Mouse (Mus musculus) erythroblast, adult 5-6 weeks (primary cell): ENCODE data around the gene Mcu. TPM values are rescaled to one million over a fixed set of nuclear protein-coding genes. Genes with fewer than 3 reads are reported as not detected.
A peak's percentile ranks its signal among the peaks of the same experiment; 100 is the strongest.

Experiments
- ATAC-seq: replicated peaks from 2 replicates; pipeline ENCODE4 v1.8.0; 2016; ENCODE audit warnings: moderate number of reproducible peaks, mild to moderate bottlenecking, moderate TSS enrichment, inconsistent platforms; ENCODE audit not compliant: poor library complexity, low FRiP score, severe bottlenecking
- total RNA-seq, 2 experiments: library from RNA; stranded (forward) in 1 of 2; stranded (reverse) in 1 of 2; fragments of 150-400 nt in 1 of 2; fragments of 200-764, 138-1000 nt in 1 of 2; gene quantifications; 2 replicates each; pipeline versions ENCODE4 v1.2.3 to v1.2.4; 2015 to 2017; ENCODE audit warnings: low replicate concordance in 2 of 2

Mcu gene
- total RNA-seq, 2 experiments from 2014 or later, result 10.0 to 16.2 TPM

DNA sequence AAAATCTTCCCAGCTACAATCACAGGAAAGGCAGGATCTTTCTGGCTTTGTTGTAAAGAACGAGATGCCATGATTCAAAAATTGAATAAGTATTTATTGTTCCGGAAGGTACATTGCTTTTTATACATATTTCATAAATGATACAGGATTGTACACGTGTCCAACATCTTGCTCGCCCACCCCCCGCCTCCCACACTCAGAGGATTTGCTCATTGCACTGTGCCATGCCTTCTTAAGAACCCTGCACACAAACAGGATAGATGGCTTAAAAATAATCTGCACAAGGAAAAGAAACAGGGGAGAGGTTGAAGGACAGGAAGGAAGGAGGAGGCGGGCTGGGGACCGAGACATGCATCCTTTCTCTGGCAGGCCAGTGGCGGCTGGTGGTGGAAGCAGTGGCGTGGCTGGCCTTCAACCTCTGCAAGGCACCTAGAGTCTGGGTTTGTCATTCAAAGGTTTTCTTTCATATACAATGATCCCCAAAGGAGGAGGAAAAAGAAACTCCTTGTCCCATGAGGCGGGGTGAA, 169.5 kb downstream of the Mcu start:
- ATAC-seq, result no peak

DNA sequence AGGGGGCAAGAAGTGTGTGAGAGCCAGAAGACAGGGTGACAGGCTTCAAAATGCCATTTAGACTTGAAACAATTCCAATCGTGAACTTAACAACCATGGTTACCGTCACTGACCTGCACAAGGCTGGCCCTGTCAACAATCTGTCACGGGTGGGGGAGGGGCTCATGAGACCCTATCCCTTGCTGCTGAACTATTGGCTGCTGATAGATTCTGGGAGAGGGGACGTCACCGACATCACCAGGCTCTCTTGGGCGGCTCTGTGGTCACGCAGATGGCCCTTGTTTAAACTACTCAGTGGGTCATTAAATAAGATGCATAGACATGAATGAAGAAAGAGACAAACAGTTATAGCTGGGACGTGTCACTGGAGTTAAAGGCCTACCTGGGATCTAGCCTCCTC, 171.9 kb downstream of the Mcu start:
- ATAC-seq, result no peak

- ATAC-seq, result no peak
Observed at GRCm38 (mm10) chr10:59444106-59444505, 172.4 kb downstream of the Mcu start.

DNA sequence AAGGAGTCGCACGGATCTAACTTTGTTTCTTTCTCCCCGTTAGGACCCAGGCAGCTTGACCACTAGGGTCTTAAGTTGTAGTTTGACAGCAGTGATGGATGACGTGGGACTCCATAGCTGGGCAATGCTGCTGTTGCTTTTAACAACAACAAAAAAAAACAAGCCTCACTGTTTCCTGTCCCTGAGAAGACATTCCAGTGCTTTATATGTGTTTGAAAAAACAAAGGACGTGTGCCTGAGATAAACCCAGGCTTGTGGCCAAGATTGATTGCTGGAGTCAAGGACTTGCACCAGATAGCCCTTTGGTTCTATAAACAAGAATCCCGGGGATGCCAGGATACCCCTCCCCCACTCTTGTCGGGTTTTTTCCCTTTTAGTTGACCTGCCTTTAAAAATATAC, 173.3 kb downstream of the Mcu start:
- ATAC-seq, result no peak

DNA sequence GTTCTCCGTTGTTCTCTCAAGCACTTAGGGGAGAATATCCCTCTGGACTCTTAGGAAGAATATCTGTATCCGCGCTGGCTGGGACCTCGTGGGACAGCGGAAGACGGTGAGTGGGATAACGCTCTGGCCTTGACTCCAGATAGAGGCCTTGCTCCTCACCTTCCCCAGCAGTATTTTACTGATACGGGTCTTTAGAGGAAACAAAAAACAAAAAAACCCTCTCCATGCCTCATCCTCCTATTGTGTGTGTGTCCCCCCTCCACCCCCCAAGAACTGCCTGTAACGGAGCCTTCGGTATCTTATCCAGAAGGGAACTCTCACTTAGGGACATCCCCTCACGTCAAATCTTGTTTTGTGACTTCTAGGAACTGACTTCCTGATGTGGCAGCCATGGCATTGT, 174.8 kb downstream of the Mcu start, which contains the start of gene Oit3:
Oit3 (minus strand) TSS at position 44 of the 400 bp plus-strand sequence.
- no peak for ATAC-seq

DNA sequence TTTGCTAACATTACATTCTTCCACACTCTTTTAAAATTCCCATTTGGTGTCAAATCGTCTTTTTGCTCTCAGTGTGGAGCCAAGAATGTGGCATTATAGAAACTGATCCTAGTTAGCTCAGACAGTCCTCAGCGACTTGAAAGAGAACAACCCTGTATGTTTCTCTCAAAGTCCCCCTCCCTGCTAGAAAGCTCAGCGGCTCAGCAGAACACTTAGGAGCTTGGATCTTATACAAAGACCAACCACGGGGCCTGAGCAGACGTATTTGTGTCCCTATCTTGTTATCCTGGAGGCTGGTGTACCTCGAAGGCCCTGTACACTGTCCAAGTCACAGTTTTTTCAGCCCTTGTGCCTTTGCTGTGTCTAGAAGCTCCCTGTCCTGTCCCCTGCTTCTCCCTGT, 176.3 kb downstream of the Mcu start:
- ATAC-seq, result no peak

- no peak for ATAC-seq
Observed at GRCm38 (mm10) chr10:59439508-59439931, 177.0 kb downstream of the Mcu start.

GRCm38 (mm10) chr10:59438651-59439050, 177.8 kb downstream of the Mcu start:
- no peak for ATAC-seq

GRCm38 (mm10) chr10:59435746-59436145, 180.7 kb downstream of the Mcu start:
- no peak for ATAC-seq

DNA sequence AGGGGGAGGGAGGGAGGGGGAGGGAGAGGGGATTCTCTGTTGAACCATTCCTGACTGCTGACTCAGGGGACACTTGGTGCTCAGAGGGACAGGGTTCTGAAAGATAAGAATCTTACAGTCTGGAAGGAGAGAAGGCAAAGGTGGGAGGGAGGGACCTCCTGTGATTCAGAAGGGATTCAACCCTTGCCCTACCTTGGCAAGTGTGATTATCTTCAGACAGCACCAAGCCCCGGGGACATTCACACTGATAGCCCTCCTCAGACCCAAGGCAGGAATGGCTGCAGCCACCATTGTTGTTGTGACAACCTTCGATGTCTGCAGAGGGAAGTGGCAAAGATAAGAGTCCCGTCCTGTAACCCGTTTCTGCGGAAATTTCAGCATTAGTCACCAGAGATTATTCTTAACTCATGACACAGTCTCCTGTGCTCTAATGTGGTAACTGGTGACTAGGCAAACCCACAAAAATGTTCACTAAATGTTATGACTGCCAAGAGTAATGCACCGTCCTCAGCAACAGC, 185.7 kb downstream of the Mcu start:
- ATAC-seq, result no peak

- ATAC-seq, result 0 out of 2 replicates have a peak, but pooled peaks have one; percentile 35
Observed at GRCm38 (mm10) chr10:59429448-59430135, 186.9 kb downstream of the Mcu start.

DNA sequence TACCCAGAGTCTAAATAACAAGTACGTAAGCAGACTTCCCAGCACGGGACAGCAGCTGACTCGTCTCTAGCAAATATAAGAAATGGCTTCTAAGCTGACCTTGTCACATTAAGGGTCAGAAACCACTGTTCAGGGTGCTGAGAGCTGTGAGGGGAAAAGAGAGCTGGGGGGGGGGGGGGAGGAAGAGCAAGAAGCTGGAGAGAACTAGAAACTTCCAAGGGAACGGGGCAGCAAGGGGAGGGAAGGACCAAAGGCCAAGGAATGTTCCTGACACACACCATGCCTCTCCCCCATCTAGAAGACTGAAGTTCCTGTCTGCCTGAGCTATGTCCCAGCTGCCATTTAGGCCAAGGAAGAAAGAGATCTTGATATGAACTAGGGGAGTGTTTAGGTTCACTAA, 190.1 kb downstream of the Mcu start:
- ATAC-seq, result no peak

DNA sequence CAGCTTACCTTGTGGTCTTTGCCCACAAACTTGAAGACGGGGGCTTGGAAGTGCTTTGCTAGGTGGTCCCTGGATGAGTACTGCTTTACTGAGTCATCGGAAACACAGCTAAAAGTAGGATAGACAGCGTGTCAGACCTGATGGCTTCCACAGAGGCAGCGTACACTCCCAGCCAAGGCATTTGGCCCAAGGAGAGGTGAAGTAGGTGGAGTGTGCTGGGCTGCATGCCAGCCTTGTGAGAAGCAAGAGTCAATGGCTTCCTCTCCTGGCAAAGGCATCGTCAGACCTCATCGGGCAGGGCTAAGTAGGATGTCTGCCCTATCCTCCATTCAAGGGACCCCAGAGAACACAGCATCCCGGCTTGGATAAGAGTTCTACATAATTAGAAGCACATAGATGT, 191.1 kb downstream of the Mcu start:
- no peak for ATAC-seq

DNA sequence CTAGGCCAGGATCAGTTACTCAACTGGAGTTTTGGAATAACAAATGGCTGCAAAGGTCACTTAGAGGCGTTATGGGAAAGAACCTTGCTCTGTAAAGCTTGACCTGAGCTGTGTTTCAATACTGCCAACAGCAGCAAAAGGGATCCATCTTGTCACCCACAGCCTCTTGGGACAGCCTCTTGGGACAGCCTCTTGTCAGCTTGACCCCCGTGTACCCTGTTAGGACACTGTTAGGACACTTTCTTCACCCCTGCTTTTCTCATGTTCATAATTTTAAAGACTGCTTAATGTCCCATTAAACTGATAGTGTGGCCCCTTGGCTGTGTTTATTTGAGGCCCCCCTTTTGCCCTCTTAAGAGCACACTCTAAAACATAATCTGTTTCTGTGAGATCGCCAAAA, 192.0 kb downstream of the Mcu start:
- no peak for ATAC-seq

DNA sequence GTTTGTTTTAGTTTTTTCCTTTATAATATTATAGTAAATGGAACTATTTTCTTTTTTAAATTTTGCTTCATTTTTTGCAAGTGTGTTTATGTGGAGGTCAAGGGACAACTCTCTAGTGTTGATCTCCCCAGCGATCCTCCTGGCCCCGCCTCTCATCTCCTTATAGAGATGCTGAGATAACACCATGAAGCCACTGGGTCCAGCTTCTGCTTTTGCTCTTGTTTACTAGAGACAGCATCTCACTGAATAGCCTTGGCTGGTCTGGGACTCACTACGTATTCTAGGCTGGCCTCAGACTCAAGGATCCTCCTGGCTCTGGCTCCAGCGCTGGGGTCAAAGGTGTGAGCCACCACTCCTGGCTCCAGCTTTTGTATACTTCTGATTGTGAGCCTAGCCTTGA, 197.0 kb downstream of the Mcu start:
- ATAC-seq, result no peak

DNA sequence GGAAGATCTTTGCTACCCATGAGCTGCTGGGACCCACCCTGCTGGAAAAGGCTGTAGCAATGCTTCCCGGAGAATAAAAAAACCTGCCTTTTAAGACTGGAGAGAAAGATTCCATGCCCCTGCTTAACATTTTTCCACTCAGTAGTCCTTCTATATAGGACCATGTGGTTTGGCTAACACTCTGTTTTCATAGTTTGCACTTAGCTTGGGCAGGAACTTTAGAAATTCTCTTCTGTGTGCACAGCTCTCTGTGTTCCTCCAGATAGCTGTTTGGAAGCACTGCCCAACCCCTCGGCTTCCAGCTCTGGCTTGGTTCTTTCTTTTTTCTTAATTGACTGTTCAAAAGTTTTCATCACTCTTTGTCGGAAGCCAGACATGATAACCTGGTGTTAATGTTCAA, 199.9 kb downstream of the Mcu start:
- no peak for ATAC-seq

DNA sequence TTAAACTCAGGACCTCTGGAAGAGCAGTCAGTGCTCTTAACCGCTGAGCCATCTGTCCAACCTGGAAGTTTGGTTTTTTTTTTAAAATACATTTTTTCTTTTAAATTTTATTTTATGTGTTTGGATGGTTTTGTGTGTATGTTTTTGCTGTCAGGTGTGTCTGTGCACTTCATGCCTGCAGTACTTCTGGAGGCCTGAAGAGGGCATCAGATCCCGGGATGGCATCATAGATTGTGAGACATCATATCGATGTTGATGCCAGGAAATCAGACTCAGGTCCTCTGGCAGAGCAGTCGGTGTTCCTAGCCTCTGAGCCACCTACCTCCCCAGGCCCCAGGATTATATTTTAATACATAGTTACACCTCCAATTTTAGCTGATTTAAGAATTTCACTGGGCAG, 202.8 kb downstream of the Mcu start:
- no peak for ATAC-seq

GRCm38 (mm10) chr10:59410264-59410663, 206.2 kb downstream of the Mcu start:
- no peak for ATAC-seq

GRCm38 (mm10) chr10:59408499-59408898, 208.0 kb downstream of the Mcu start:
- no peak for ATAC-seq

DNA sequence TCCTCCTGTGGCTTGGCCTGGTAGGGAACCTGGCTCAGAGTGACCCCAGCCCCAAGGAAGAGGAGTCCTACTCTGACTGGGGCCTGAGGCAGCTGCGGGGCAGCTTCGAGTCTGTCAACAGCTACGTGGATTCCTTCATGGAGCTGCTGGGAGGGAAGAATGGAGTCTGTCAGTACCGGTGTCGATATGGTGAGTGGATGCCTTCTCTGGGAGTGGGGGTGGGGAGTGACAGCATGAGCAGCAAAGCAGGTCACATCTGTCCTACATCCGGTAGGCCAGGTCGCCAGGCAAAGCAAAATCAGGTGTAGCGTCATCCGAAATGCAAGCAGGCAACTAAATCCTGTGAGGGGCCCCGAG, 212.7 kb downstream of the Mcu start:
- no peak; the same call in 1 of the 2 replicates for ATAC-seq

GRCm38 (mm10) chr10:59402899-59403792, 213.3 kb downstream of the Mcu start, which contains the start of gene Pla2g12b:
Gene Pla2g12b (plus strand): TSS chr10:59403660.
- ATAC-seq, result no peak
